Mouse (Mus musculus) liver, adult 2 months (tissue): ENCODE measurements at regions not wholly inside any gene's neighbourhood (a gene's known extent, or its start where the extent isn't known, plus 50 kb on each side); places are given as distances from the start of the nearest gene placed in this dataset.

Experiments
- DNase-seq: peaks from one replicate; pipeline ENCODE4 v3.0.0-alpha.2; 2011; ENCODE audit warnings: low read depth, low spot score; ENCODE audit errors: extremely low read depth
- H3K27ac ChIP-seq: fragments of 200-500 bp; replicated peaks from 2 replicates; pipeline ENCODE4 v1.5.1; 2012; ENCODE audit warnings: low read depth, mild to moderate bottlenecking, control low read depth, inconsistent platforms, low read length; ENCODE audit not compliant: insufficient read depth
- H3K27me3 ChIP-seq: fragments of 200-500 bp; 2 replicates; pipeline ENCODE4 v1.6.1; 2012; ENCODE audit warnings: mild to moderate bottlenecking, moderate library complexity, low read length, inconsistent platforms; ENCODE audit not compliant: control insufficient read depth, insufficient read depth
- H3K36me3 ChIP-seq: fragments of 200-500 bp; 2 replicates; pipeline ENCODE4 v1.6.1; 2012; ENCODE audit warnings: low read length, inconsistent platforms; ENCODE audit not compliant: control insufficient read depth, insufficient read depth
- H3K4me1 ChIP-seq: fragments of 200-500 bp; 2 replicates; pipeline ENCODE4 v1.6.1; 2011; ENCODE audit warnings: low read length; ENCODE audit not compliant: control insufficient read depth, insufficient read depth
- H3K4me3 ChIP-seq: fragments of 200-500 bp; 2 replicates; pipeline ENCODE4 v1.5.1; 2011; ENCODE audit warnings: low read depth, mild to moderate bottlenecking, control low read depth, low read length, moderate library complexity; ENCODE audit not compliant: insufficient read depth
- H3K79me2 ChIP-seq: fragments of 200-500 bp; 2 replicates; pipeline ENCODE4 v1.6.1; 2012; ENCODE audit warnings: inconsistent platforms, mild to moderate bottlenecking, low read length, moderate library complexity; ENCODE audit not compliant: control insufficient read depth, insufficient read depth
- H3K9ac ChIP-seq: fragments of 200-500 bp; 2 replicates; pipeline ENCODE4 v1.6.1; 2012; ENCODE audit warnings: low read depth, mild to moderate bottlenecking, control low read depth, inconsistent platforms, low read length
- CTCF ChIP-seq: fragments of 200-500 bp; IDR thresholded peaks from 2 replicates; pipeline ENCODE4 v1.5.1; 2011; ENCODE audit warnings: low read depth, low read length, control low read depth
- POLR2A ChIP-seq: fragments of 200-500 bp; IDR thresholded peaks from 2 replicates; pipeline ENCODE4 v1.6.1; 2011; ENCODE audit warnings: low read length, control low read depth; ENCODE audit not compliant: insufficient read depth; ENCODE audit errors: extremely low read depth
- WGBS: fragments of 180-500 bp; shearing (Covaris S2); methylation state at CpG from one replicate; pipeline ENCODE4 v1.1.7; 2018; 5-methylcytosine and 5-hydroxymethylcytosine counted together

DNA sequence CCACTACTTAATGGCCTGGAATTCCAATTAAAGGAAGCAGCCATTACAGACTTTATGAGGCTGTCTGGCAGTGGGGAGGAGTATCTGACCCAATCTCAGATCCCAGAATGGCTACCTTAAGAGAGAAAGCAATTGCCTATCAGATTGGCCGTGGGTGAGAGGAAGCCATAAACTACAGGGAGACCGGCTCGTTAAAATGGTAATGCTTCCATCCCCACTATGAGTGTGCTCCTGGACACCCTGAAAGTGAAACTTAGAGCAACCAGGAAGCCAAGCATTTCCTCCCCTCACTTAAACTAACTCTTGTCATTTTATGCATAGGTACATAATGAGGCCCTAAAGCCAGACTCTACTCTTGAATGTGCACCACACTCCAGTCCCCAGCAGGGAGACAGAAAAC, 141.4 kb downstream of the Pdcd6ip start:
- WGBS, result 89% methylated on average over 3 of the region's 3 CpGs
- H3K4me3 ChIP-seq, result no peak overlapping the region
- no peak overlapping the region for H3K9ac ChIP-seq
- no peaks in the 10 kb centered on the region for H3K27me3 ChIP-seq
- H3K79me2 ChIP-seq, result no peaks in the 10 kb centered on the region
- DNase-seq, result no peak
- no peaks in the 10 kb centered on the region for H3K36me3 ChIP-seq
- H3K27ac ChIP-seq, result no peak overlapping the region
- no peak for TF ChIP-seq CTCF
- no peak for TF ChIP-seq POLR2A
- H3K4me1 ChIP-seq, result no peaks in the 10 kb centered on the region

DNA sequence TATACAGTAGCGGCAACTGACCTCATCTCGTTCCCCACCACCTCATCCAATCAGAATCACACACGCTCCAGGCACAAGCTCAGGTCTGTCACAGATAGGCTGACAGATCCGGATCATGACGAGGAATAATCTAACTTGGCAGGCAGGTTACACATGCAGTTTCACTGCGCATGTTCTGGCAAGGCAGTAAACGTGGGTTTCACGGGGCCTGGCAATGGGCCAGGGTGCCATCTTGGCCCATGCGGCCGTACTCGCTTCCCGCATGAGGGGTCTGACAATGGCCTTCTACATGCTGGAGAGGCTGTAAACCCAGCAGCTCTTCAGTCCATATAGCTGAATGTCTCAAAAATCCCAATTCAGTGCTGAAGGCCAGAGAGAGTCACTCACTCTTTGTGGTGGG, 154.1 kb downstream of the Pdcd6ip start:
- Histone ChIP-seq H3K27ac (no peak overlapping the region), H3K4me1 (no peaks in the 10 kb centered on the region), H3K36me3 (no peaks in the 10 kb centered on the region), H3K79me2 (no peaks in the 10 kb centered on the region), H3K9ac (no peak overlapping the region), H3K4me3 (no peak overlapping the region), H3K27me3 (no peaks in the 10 kb centered on the region)
- DNase-seq, result no peak
- WGBS, result 91% methylated on average over 12 of the region's 12 CpGs
- TF ChIP-seq CTCF (no peak), POLR2A (no peak)

DNA sequence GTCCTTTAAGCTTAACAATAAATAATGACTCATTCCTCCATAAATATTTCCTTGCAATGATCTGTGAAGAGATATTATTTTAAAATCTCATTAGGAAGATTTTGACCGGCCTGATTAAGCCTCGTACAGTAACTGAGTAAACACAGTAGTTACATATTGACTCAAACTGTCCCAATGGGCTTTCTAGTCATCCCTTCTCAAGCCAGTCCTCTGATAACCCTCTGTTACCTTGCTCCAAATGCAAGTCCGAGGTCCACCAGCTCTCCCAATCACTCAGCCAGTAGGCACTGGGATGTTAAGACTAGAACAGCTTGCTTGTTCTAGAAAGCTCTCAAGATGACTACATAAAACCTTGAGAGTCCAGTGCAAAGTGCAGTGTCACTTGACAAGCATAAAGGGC, 160.6 kb downstream of the Pdcd6ip start:
- Histone ChIP-seq H3K4me1 (no peaks in the 10 kb centered on the region), H3K27me3 (no peaks in the 10 kb centered on the region), H3K4me3 (no peak overlapping the region), H3K27ac (no peak overlapping the region), H3K79me2 (no peaks in the 10 kb centered on the region), H3K36me3 (no peaks in the 10 kb centered on the region), H3K9ac (no peak overlapping the region)
- no peak for TF ChIP-seq POLR2A
- no peak for TF ChIP-seq CTCF
- 15% methylated on average over 3 of the region's 3 CpGs for WGBS
- DNase-seq, result peak; percentile 84

DNA sequence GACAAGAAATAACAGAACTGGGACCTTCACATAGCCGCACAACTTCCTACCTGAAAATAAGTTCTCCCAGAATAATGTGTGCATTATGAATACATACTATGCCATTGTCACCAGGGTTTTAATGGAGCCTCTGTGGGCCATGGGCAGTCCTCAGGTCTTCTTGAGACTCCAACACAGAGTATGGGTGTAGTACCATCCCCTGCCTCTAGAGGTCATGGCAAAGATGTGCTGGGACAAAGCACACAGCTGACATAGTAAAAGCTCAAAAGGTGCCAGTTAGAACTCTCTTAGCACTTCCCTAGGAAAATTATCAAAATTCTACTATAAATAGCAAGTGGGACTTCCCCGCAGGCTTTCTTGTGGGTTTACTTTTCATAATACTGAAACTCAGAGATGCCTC, 179.5 kb downstream of the Pdcd6ip start:
- Histone ChIP-seq H3K9ac (no peak overlapping the region), H3K4me3 (no peak overlapping the region), H3K79me2 (no peaks in the 10 kb centered on the region), H3K36me3 (no peaks in the 10 kb centered on the region), H3K27ac (no peak overlapping the region), H3K4me1 (no peaks in the 10 kb centered on the region), H3K27me3 (no peaks in the 10 kb centered on the region)
- TF ChIP-seq POLR2A (no peak), CTCF (peak; percentile 57)
- DNase-seq, result peak; percentile 58
- 74% methylated on average over 2 of the region's 2 CpGs for WGBS

DNA sequence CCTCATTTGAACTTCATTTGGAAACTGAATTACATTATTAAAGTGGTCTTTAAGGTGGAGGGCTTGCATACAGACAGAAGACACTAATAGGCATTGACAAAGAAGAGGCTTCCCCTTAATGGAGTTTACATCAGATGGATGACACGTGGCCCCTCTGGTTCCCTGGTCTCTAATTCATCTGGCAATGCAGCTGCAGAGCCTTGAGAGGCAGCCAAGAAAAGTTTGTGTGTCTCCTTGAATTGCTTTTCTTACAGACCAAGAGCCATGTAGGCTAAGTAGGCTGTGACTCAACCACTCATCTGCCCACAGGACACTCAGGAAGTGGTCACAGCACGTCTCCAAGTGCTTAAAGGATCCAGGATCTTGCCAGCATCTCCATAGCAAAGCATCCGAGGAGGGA, 183.8 kb downstream of the Pdcd6ip start:
- Histone ChIP-seq H3K27ac (no peak overlapping the region), H3K27me3 (no peaks in the 10 kb centered on the region), H3K4me1 (no peaks in the 10 kb centered on the region), H3K4me3 (no peak overlapping the region), H3K36me3 (no peaks in the 10 kb centered on the region), H3K9ac (no peak overlapping the region), H3K79me2 (no peaks in the 10 kb centered on the region)
- no peak for TF ChIP-seq CTCF
- TF ChIP-seq POLR2A, result no peak
- 64% methylated on average over 3 of the region's 3 CpGs for WGBS
- no peak for DNase-seq

DNA sequence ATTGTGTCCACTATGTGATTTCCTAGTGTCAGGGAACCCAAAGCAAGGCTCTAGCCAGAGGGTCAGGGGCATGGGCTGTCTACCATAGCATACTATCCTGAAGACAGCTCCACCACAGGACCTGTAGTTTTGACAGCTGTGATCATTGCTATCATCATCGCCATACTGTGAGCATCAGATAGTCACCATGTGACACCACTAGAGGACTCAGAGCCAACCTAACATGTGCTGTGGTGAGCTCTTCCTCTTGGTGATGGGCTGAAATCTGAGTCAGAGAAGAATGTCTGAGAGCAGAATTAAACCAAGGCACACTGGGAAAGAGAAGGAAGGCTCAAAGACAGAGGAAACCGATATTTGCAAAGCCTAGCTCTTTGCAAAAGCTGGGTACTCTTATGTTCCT, 184.9 kb downstream of the Pdcd6ip start:
- 90% methylated on average over 2 of the region's 2 CpGs for WGBS
- no peak for TF ChIP-seq POLR2A
- no peak for TF ChIP-seq CTCF
- no peak overlapping the region for H3K4me3 ChIP-seq
- H3K9ac ChIP-seq, result no peak overlapping the region
- H3K79me2 ChIP-seq, result no peaks in the 10 kb centered on the region
- no peak overlapping the region for H3K27ac ChIP-seq
- DNase-seq, result no peak
- H3K36me3 ChIP-seq, result no peaks in the 10 kb centered on the region
- no peaks in the 10 kb centered on the region for H3K4me1 ChIP-seq
- no peaks in the 10 kb centered on the region for H3K27me3 ChIP-seq
